Mouse (Mus musculus) E14TG2a.4 (cell line): ENCODE results near the gene Gli3.

ENCODE experiments used
- CTCF ChIP-seq: conservative IDR thresholded peaks from 2 replicates; pipeline ENCODE4 v1.5.1; 2014; ENCODE audit warnings: low read length
- NANOG ChIP-seq: IDR thresholded peaks from 2 replicates; pipeline ENCODE4 v1.6.1; 2014; ENCODE audit warnings: borderline replicate concordance, low read length, mixed read lengths

- TF ChIP-seq CTCF (no peak), NANOG (no peak)
These were observed 259.8 kb downstream of the Gli3 start for GRCm38 (mm10) chr13:15722766-15723379.
